Mouse (Mus musculus) ES-E14 (cell line): ENCODE results near the gene Pde8a. TPM values are rescaled to one million over a fixed set of nuclear protein-coding genes. Genes with fewer than 3 reads are reported as not detected.

ENCODE experiments used
- DNase-seq: peaks from one replicate; pipeline ENCODE4 v3.0.0-alpha.2; 2013; ENCODE audit warnings: low read depth, low spot score
- H3K27ac ChIP-seq: 2 replicates; pipeline ENCODE4 v1.5.1; 2012; ENCODE audit warnings: low read depth, mild to moderate bottlenecking, low read length, moderate library complexity, mixed read lengths; ENCODE audit not compliant: poor library complexity, insufficient read depth, severe bottlenecking
- H3K36me3 ChIP-seq: 2 replicates; pipeline ENCODE4 v1.6.1; 2012; ENCODE audit warnings: mild to moderate bottlenecking, low read length, moderate library complexity, mixed read lengths; ENCODE audit not compliant: control insufficient read depth, poor library complexity, insufficient read depth, severe bottlenecking
- H3K4me1 ChIP-seq, 2 experiments: fragments of 150-350 bp in 1 of 2; sonication (generic) in 1 of 2; 2 replicates each; pipeline ENCODE4 v1.6.1; 2012; ENCODE audit warnings: low read length in 2 of 2, mild to moderate bottlenecking in 1 of 2, mixed read lengths in 1 of 2; ENCODE audit not compliant: control insufficient read depth in 2 of 2, insufficient read depth in 2 of 2, poor library complexity in 1 of 2
- H3K4me3 ChIP-seq, 2 experiments: fragments of 150-350 bp in 1 of 2; sonication (generic) in 1 of 2; 2 replicates each; pipeline ENCODE4 v1.5.1; 2012; ENCODE audit warnings: low read length in 2 of 2, low read depth in 1 of 2, mild to moderate bottlenecking in 1 of 2, mixed read lengths in 1 of 2; ENCODE audit not compliant: insufficient read depth in 1 of 2, poor library complexity in 1 of 2, severe bottlenecking in 1 of 2
- H3K9ac ChIP-seq: 2 replicates; pipeline ENCODE4 v1.6.1; 2012; ENCODE audit warnings: low read depth, mild to moderate bottlenecking, low read length, mixed read lengths; ENCODE audit not compliant: poor library complexity, insufficient read depth, severe bottlenecking
- H3K9me3 ChIP-seq: fragments of 150-350 bp; sonication (generic); 2 replicates; pipeline ENCODE4 v1.6.1; 2012; ENCODE audit warnings: low read depth, mild to moderate bottlenecking, low read length; ENCODE audit not compliant: control insufficient read depth, insufficient read depth
- CHD2 ChIP-seq: IDR thresholded peaks from 2 replicates; pipeline ENCODE4 v1.6.1; 2014; ENCODE audit warnings: mild to moderate bottlenecking, low read depth, low read length, inconsistent platforms
- HCFC1 ChIP-seq: IDR thresholded peaks from 2 replicates; pipeline ENCODE4 v1.6.1; 2012; ENCODE audit warnings: low read length, inconsistent platforms, borderline replicate concordance; ENCODE audit not compliant: insufficient read depth
- MAFK ChIP-seq: IDR thresholded peaks from 2 replicates; pipeline ENCODE4 v1.6.1; 2014; ENCODE audit warnings: mild to moderate bottlenecking, low read depth, low read length, inconsistent platforms; ENCODE audit not compliant: insufficient read depth
- ZC3H11A ChIP-seq: IDR thresholded peaks from 2 replicates; pipeline ENCODE4 v1.6.1; 2012; ENCODE audit warnings: low read depth, mild to moderate bottlenecking, inconsistent platforms, low read length, borderline replicate concordance
- ZNF384 ChIP-seq: IDR thresholded peaks from 2 replicates; pipeline ENCODE4 v1.6.1; 2012; ENCODE audit warnings: low read depth, low read length, inconsistent platforms
- in situ Hi-C, 2 experiments: fragments of 600-800 bp; cut with MboI; formaldehyde crosslinking; loops; one replicate each; pipeline ENCODE4 v1.15.1; 2025; ENCODE audit warnings: low sequenced_read_pairs in 2 of 2, inconsistent platforms in 1 of 2; ENCODE audit not compliant: unreplicated experiment in 2 of 2
- total RNA-seq: library from RNA; depleted of rRNA; stranded (reverse); fragments of 300-350 nt; gene quantifications from 2 replicates; pipeline ENCODE4 v1.2.3, GENCODE M21; 2012

Gene Pde8a
- total RNA-seq, 1 experiment, result 2.2 TPM

GRCm38 (mm10) chr7:81286456-81286855, 73.1 kb downstream of the Pde8a start:
- Histone ChIP-seq H3K27ac (no peak overlapping the region), H3K9me3 (no peaks in the 10 kb centered on the region), H3K36me3 (no peaks in the 10 kb centered on the region), H3K4me3 (no peak overlapping the region), H3K9ac (no peak overlapping the region), H3K4me1 (peaks cover 0 to 9% of the 10 kb centered on the region in 2 experiments; a peak in 1 of 4 replicates)
- TF ChIP-seq ZC3H11A (no peak), ZNF384 (no peak), MAFK (no peak), CHD2 (no peak), HCFC1 (no peak)
- no peak for DNase-seq
- in situ Hi-C loops, result no loop called here

- in situ Hi-C loops, result no loop called here
- Histone ChIP-seq H3K9me3 (no peaks in the 10 kb centered on the region), H3K4me3 (no peak overlapping the region), H3K9ac (no peak overlapping the region), H3K27ac (no peak overlapping the region), H3K4me1 (peaks cover 0 to 9% of the 10 kb centered on the region in 2 experiments; a peak in 1 of 4 replicates), H3K36me3 (no peaks in the 10 kb centered on the region)
- no peak for TF ChIP-seq HCFC1
- TF ChIP-seq CHD2, result no peak
- TF ChIP-seq ZC3H11A, result no peak
- no peak for TF ChIP-seq MAFK
- no peak for TF ChIP-seq ZNF384
- DNase-seq, result no peak
Measured at GRCm38 (mm10) chr7:81286946-81287345, 73.5 kb downstream of the Pde8a start.

GRCm38 (mm10) chr7:81295169-81295568, 81.8 kb downstream of the Pde8a start:
- H3K9me3 ChIP-seq, result no peaks in the 10 kb centered on the region
- H3K27ac ChIP-seq, result no peak overlapping the region
- no peak overlapping the region for H3K9ac ChIP-seq
- no peak overlapping the region for H3K4me3 ChIP-seq
- no peaks in the 10 kb centered on the region for H3K4me1 ChIP-seq
- no peak for DNase-seq
- in situ Hi-C loops, result no loop called here
- no peak for TF ChIP-seq MAFK
- TF ChIP-seq ZNF384, result no peak
- no peak for TF ChIP-seq CHD2
- no peak for TF ChIP-seq ZC3H11A
- no peak for TF ChIP-seq HCFC1
- H3K36me3 ChIP-seq, result no peaks in the 10 kb centered on the region

GRCm38 (mm10) chr7:81298206-81298605, 84.8 kb downstream of the Pde8a start:
- no peak for DNase-seq
- H3K4me3 ChIP-seq, result no peak overlapping the region
- no peak overlapping the region for H3K9ac ChIP-seq
- no peaks in the 10 kb centered on the region for H3K36me3 ChIP-seq
- H3K9me3 ChIP-seq, result no peaks in the 10 kb centered on the region
- TF ChIP-seq ZNF384 (no peak), HCFC1 (no peak), CHD2 (no peak), ZC3H11A (no peak), MAFK (no peak)
- in situ Hi-C loops, result no loop called here
- peaks cover 2 to 5% of the 10 kb centered on the region in 2 experiments; a peak in 1 of 4 replicates for H3K4me1 ChIP-seq
- H3K27ac ChIP-seq, result no peak overlapping the region

GRCm38 (mm10) chr7:81301323-81301722, 87.9 kb downstream of the Pde8a start:
- Histone ChIP-seq H3K36me3 (no peaks in the 10 kb centered on the region), H3K9me3 (no peaks in the 10 kb centered on the region), H3K4me3 (no peak overlapping the region), H3K4me1 (peaks cover 2 to 5% of the 10 kb centered on the region in 2 experiments; a peak in 1 of 4 replicates), H3K27ac (no peak overlapping the region), H3K9ac (no peak overlapping the region)
- in situ Hi-C loops, result no loop called here
- DNase-seq, result no peak
- TF ChIP-seq ZC3H11A (no peak), ZNF384 (no peak), MAFK (no peak), HCFC1 (no peak), CHD2 (no peak)
